Mouse (Mus musculus) adrenal gland, postnatal 0 days (tissue): ENCODE data around the gene Casp7. TPM values are rescaled to one million over a fixed set of nuclear protein-coding genes. Genes with fewer than 3 reads are reported as not detected.

ENCODE experiments used
- polyA plus RNA-seq: library from polyadenylated mRNA; unstranded; fragments of >200 nt; fragmentation: Nextera tagmentation; extraction: Ambion mirVana; gene quantifications from 2 replicates; pipeline ENCODE4 v1.2.1, GENCODE M21; 2015

The Casp7 gene
- 14.0 and 18.4 TPM in 2 replicates for polyA plus RNA-seq

DNA sequence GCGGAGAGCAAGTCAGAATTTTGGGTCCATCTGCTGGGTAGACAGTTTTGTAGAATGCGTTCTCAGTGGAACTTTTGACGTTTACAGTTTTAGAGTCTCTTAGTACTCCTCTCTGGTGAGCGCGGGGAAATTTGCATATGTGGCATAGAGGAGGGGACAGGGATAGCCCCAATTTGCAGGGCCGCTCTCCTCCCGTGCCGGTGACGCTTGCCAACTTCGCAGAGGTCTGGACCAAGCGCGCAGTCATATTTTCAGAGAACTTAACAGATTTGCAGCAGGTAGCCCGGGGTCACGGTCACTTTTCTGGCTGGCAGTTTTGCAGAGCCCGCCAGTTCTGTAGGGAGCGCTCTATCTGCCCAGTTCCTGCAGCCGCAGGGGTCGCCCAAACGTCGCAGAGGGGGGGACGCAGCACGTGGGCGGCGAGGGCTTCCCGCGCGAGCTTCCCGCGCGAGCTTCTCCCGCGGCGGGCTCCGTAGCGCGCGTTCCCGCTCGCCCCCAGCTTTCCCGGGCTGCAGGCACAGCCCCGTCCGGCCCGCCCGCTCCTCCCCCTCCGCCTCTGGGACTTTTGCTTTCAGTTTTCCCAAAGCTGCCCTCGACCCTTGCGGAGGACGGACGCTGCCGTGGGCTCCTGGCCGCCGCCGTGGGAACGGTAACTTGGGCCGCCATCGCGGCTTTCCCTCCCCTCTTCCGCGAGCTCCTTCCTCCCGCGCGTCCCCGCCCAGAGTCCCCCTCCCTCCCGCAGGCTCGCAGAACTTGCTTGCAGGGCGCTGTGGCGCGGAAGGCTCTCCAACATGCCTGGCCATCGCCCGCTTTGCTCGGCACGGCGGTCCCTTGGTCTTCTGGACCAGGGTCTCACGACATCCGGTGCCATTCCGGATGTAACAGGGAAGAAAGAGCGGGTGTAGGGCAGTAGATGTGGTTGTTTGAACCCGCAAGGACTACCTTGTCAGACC is at the start of gene Casp7:
Casp7 (plus strand) TSS at position 461 of the 953 bp plus-strand sequence.

GRCm38 (mm10) chr19:56389879-56390278 is 7.0 kb upstream of the Casp7 start, which contains the start of gene Nrap:
Gene Nrap, minus strand, starts transcription at chr19:56390037.

DNA sequence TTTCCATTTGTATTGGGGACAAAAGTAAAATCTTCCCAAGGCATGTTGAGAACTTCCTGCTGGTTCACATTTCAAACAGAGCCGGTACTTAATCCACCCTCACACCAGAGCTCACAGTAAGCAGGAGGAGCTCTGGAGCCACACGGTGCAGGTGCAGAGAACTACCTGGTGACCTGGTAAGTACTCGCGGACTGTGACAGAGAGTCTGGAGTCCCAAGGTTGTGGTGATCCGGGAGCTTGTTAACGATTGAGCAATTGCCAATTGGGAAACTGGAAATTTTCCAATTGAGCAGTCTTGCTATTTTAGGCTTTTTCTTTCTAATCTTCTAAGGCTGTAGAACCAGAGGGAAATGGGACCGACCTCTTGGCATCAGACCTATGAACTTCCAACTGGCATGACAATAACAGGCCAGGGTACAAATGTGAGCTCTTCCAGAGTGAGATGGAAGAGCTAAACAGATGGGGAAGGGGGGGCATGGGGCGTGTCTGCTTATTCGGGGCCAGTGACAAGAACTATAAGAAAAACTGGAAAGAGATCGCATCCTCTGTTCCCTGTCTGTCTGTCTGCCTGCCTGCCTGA is 64.7 kb downstream of the Casp7 start, which contains the start of gene Plekhs1:
Plekhs1 (plus strand) TSS at position 119 of the 580 bp plus-strand sequence.

Other genes starting within 250 kb of the Casp7 start
- gene Habp2, start 110.0 kb upstream of the Casp7 start, polyA plus RNA-seq = 0.96 and 2.5 TPM in 2 replicates
- gene Nrap, start 7.1 kb upstream of the Casp7 start, polyA plus RNA-seq = 0.36 and 0.79 TPM in 2 replicates
- 0.14 TPM in 1 of 2 replicates, not detected in the other for gene Plekhs1, start 64.5 kb downstream of the Casp7 start, polyA plus RNA-seq
- gene Dclre1a, start 151.1 kb downstream of the Casp7 start, polyA plus RNA-seq = 12.8 and 16.2 TPM in 2 replicates
- gene Nhlrc2, start 151.1 kb downstream of the Casp7 start, polyA plus RNA-seq = 5.2 and 7.7 TPM in 2 replicates